In genomic region chr11:97547957-97548706, GRCm38 (mm10) we compare ENCODE assay signal across 24 mouse cellular contexts. TPM values are rescaled to one million over a fixed set of nuclear protein-coding genes. Genes with fewer than 3 reads are reported as not detected.
A peak's percentile ranks its signal among the peaks of the same experiment; 100 is the strongest.
DNase-seq lines count a peak whose midpoint lies in the region; ATAC-seq lines count a peak whose summit lies in the region.
"Had no signal": no experiment of that assay in that cellular context is flagged by ENCODE, and none has a peak within 500 bp of the region (broad histone marks: within the 10 kb centered on the region; RNA-seq: fewer than 3 reads in every experiment).

No protein-coding gene starts in this region.

- H3K36me3 ChIP-seq in forebrain, embryonic 10.5 days (replicated peaks) = no peaks in the 10 kb centered on the region
- H3K36me3 ChIP-seq in forebrain, embryonic 13.5 days (ENCODE audit: poor library complexity, severe bottlenecking) = peaks cover 22% of the 10 kb centered on the region
- no peaks in the 10 kb centered on the region for H3K36me3 ChIP-seq in midbrain, embryonic 11.5 days (ENCODE audit: control insufficient read depth, insufficient read depth, low read length)
- H3K36me3 ChIP-seq in midbrain, embryonic 15.5 days (replicated peaks) = no peaks in the 10 kb centered on the region
- H3K36me3 ChIP-seq: embryonic facial prominence, embryonic 15.5 days; G1E; limb, embryonic 12.5 days; liver, embryonic 15.5 days had no signal

- WGBS in forebrain, embryonic 10.5 days = 60% methylated on average over 12 of the region's 12 CpGs
- WGBS in forebrain, embryonic 13.5 days = 69% methylated on average over 12 of the region's 12 CpGs
- WGBS in midbrain, embryonic 11.5 days = 63% methylated on average over 12 of the region's 12 CpGs
- WGBS in midbrain, embryonic 15.5 days = 66% methylated on average over 12 of the region's 12 CpGs

- peaks cover 100% of the 10 kb centered on the region for H3K27me3 ChIP-seq in forebrain, embryonic 10.5 days (ENCODE audit: poor library complexity, severe bottlenecking)
- peaks cover 70% of the 10 kb centered on the region for H3K27me3 ChIP-seq in forebrain, embryonic 13.5 days
- H3K27me3 ChIP-seq in midbrain, embryonic 11.5 days (ENCODE audit: control insufficient read depth, insufficient read depth, low read length) = peaks cover 51% of the 10 kb centered on the region
- H3K27me3 ChIP-seq in midbrain, embryonic 15.5 days (replicated peaks) = peaks cover 5% of the 10 kb centered on the region; the same call in 1 of the 2 replicates

- no peak for DNase-seq in forebrain, embryonic 10.5 days (ENCODE audit: extremely low spot score, low spot score)
- DNase-seq in midbrain, embryonic 11.5 days (ENCODE audit: low spot score, missing footprints) = peak; percentile 83
- peak; percentile 77 for DNase-seq in cerebellum, adult 9-11 months
- no peak for DNase-seq in ovary, postnatal 36 days (ENCODE audit: low spot score)
- no peak for DNase-seq in heart, postnatal 4 days
- DNase-seq: adrenal gland, postnatal 25 days; B cell, adult 2 months; heart, adult 11 months; kidney, adult 9 months; lung, postnatal 10 days; thymus, postnatal 25 days had no signal

- H3K9me3 ChIP-seq in forebrain, embryonic 10.5 days = no peaks in the 10 kb centered on the region
- no peaks in the 10 kb centered on the region for H3K9me3 ChIP-seq in forebrain, embryonic 13.5 days (replicated peaks)
- H3K9me3 ChIP-seq in midbrain, embryonic 11.5 days (ENCODE audit: control insufficient read depth, low read length) = no peaks in the 10 kb centered on the region
- H3K9me3 ChIP-seq in midbrain, embryonic 15.5 days = no peaks in the 10 kb centered on the region
- H3K9me3 ChIP-seq: embryonic facial prominence, embryonic 15.5 days; limb, embryonic 12.5 days; liver, embryonic 15.5 days; megakaryocyte, embryonic 14.5 days had no signal

- H3K4me2 ChIP-seq in forebrain, embryonic 13.5 days = no peak overlapping the region
- no peak overlapping the region for H3K4me2 ChIP-seq in midbrain, embryonic 11.5 days
- H3K4me2 ChIP-seq in midbrain, embryonic 15.5 days = no peak overlapping the region
- H3K4me2 ChIP-seq: liver, embryonic 15.5 days had no signal

- H3K4me1 ChIP-seq in forebrain, embryonic 10.5 days = peaks cover 81% of the 10 kb centered on the region
- H3K4me1 ChIP-seq in forebrain, embryonic 13.5 days = peaks cover 54% of the 10 kb centered on the region
- peaks cover 33% of the 10 kb centered on the region for H3K4me1 ChIP-seq in midbrain, embryonic 11.5 days (ENCODE audit: control insufficient read depth, insufficient read depth, low read length)
- peaks cover 45% of the 10 kb centered on the region for H3K4me1 ChIP-seq in midbrain, embryonic 15.5 days

- no peak overlapping the region for H3K4me3 ChIP-seq in forebrain, embryonic 10.5 days
- H3K4me3 ChIP-seq in forebrain, embryonic 13.5 days = no peak overlapping the region
- no peak overlapping the region for H3K4me3 ChIP-seq in midbrain, embryonic 11.5 days (ENCODE audit: low read depth, low read length)
- no peak overlapping the region for H3K4me3 ChIP-seq in midbrain, embryonic 15.5 days
- H3K4me3 ChIP-seq: liver, embryonic 15.5 days; megakaryocyte, embryonic 14.5 days; myocyte had no signal

- peak overlapping the region; percentile 85; the same call in 1 of the 2 replicates for H3K27ac ChIP-seq in forebrain, embryonic 10.5 days
- no peak overlapping the region for H3K27ac ChIP-seq in forebrain, embryonic 13.5 days
- no peak overlapping the region for H3K27ac ChIP-seq in midbrain, embryonic 11.5 days (ENCODE audit: low read depth, low read length)
- no peak overlapping the region for H3K27ac ChIP-seq in midbrain, embryonic 15.5 days
- H3K27ac ChIP-seq: embryonic facial prominence, embryonic 15.5 days; limb, embryonic 12.5 days; liver, embryonic 15.5 days; stomach, postnatal 0 days had no signal

- ATAC-seq in forebrain, embryonic 13.5 days = no peak
- ATAC-seq in midbrain, embryonic 11.5 days (ENCODE audit: low FRiP score) = no peak
- ATAC-seq in midbrain, embryonic 15.5 days (replicated peaks) = no peak
- ATAC-seq: forebrain, embryonic 14.5 days had no signal

- H3K9ac ChIP-seq in forebrain, embryonic 13.5 days = no peak overlapping the region
- H3K9ac ChIP-seq in midbrain, embryonic 11.5 days (ENCODE audit: low read length) = no peak overlapping the region
- no peak overlapping the region for H3K9ac ChIP-seq in midbrain, embryonic 15.5 days
- H3K9ac ChIP-seq: embryonic facial prominence, embryonic 15.5 days; limb, embryonic 12.5 days; liver, embryonic 15.5 days had no signal

RNA-seq across cellular contexts. Expression of gene Srcin1, which starts 27.9 kb away (rescaled TPM):
- 0.91 and 1.1 TPM in 2 replicates for polyA plus RNA-seq in forebrain, embryonic 10.5 days (2016; fragmentation: Nextera tagmentation; extraction: Ambion mirVana)
- 5.6 and 6.4 TPM in 2 replicates for polyA plus RNA-seq in forebrain, embryonic 13.5 days (2015; fragmentation: Nextera tagmentation; extraction: Ambion mirVana)
- polyA plus RNA-seq in midbrain, embryonic 11.5 days (2014; fragmentation: Nextera tagmentation; extraction: Ambion mirVana) = 1.7 and 2.2 TPM in 2 replicates
- polyA plus RNA-seq in midbrain, embryonic 15.5 days (2015; fragmentation: Nextera tagmentation; extraction: Ambion mirVana) = 13.2 and 13.9 TPM in 2 replicates
- total RNA-seq in heart, postnatal 4 days (2021) = under 1 TPM; 0.12 to 0.23 TPM
- polyA plus RNA-seq: liver, embryonic 15.5 days; myocyte had no signal

RNA-seq across cellular contexts. Expression of gene 4933428G20Rik, which starts 48.0 kb away (rescaled TPM):
- polyA plus RNA-seq in forebrain, embryonic 10.5 days (2016; fragmentation: Nextera tagmentation; extraction: Ambion mirVana) = 0.30 and 0.41 TPM in 2 replicates
- polyA plus RNA-seq in forebrain, embryonic 13.5 days (2015; fragmentation: Nextera tagmentation; extraction: Ambion mirVana) = 0.46 and 1.0 TPM in 2 replicates
- polyA plus RNA-seq in midbrain, embryonic 11.5 days (2014; fragmentation: Nextera tagmentation; extraction: Ambion mirVana) = 0.11 TPM in 1 of 2 replicates, not detected in the other
- 1.3 and 1.6 TPM in 2 replicates for polyA plus RNA-seq in midbrain, embryonic 15.5 days (2015; fragmentation: Nextera tagmentation; extraction: Ambion mirVana)
- total RNA-seq in heart, postnatal 4 days (2021) = not detected
- total RNA-seq: adrenal gland, postnatal 25 days; G1E; left cerebral cortex, adult 18-20 months had no signal
- polyA plus RNA-seq: forebrain, embryonic 14.5 days; G1E; large intestine, adult 2 months; spleen, adult 2 months had no signal

Comparison
In these comparisons a context has a peak if more than half of its experiments do, and no peak if none do; other contexts are left out.
1. DNase-seq: peak in midbrain, embryonic 11.5 days (single experiment) and cerebellum, adult 9-11 months (single experiment); none in forebrain, embryonic 10.5 days (single experiment), ovary, postnatal 36 days (single experiment) and heart, postnatal 4 days (single experiment).